Mouse (Mus musculus) CH12.LX (cell line): ENCODE data around the gene Hist1h2ag.

Experiments used
- CHD2 ChIP-seq: IDR thresholded peaks from 2 replicates; pipeline ENCODE4 v1.6.1; 2011; ENCODE audit warnings: low read length, improper control_type of control experiment
- CTCF ChIP-seq, 2 experiments: IDR thresholded peaks in 1 of 2; conservative IDR thresholded peaks in 1 of 2; 2 replicates each; pipeline ENCODE4 v1.5.1; 2011 to 2012; ENCODE audit warnings: low read depth in 2 of 2, low read length in 2 of 2, improper control_type of control experiment in 1 of 2, inconsistent platforms in 1 of 2, mild to moderate bottlenecking in 1 of 2, moderate library complexity in 1 of 2
- EP300 ChIP-seq: IDR thresholded peaks from 2 replicates; pipeline ENCODE4 v1.6.1; 2011; ENCODE audit warnings: low read length, improper control_type of control experiment
- KAT2A ChIP-seq: IDR thresholded peaks from 2 replicates; pipeline ENCODE4 v1.6.1; 2012; ENCODE audit warnings: low read length, improper control_type of control experiment, inconsistent platforms; ENCODE audit not compliant: insufficient replicate concordance
- MAZ ChIP-seq: IDR thresholded peaks from 2 replicates; pipeline ENCODE4 v1.6.1; 2012; ENCODE audit warnings: low read depth, mild to moderate bottlenecking, inconsistent platforms, low read length, improper control_type of control experiment, moderate library complexity
- NELFE ChIP-seq: IDR thresholded peaks from 2 replicates; pipeline ENCODE4 v1.6.1; 2011; ENCODE audit warnings: low read depth, low read length, improper control_type of control experiment
- PAX5 ChIP-seq: IDR thresholded peaks from 2 replicates; pipeline ENCODE4 v1.6.1; 2012; ENCODE audit warnings: low read length, inconsistent platforms, mixed read lengths
- POLR2A ChIP-seq: IDR thresholded peaks from 2 replicates; pipeline ENCODE4 v1.6.1; 2011; ENCODE audit warnings: low read depth, mild to moderate bottlenecking, improper control_type of control experiment, low read length
- POLR2AphosphoS2 ChIP-seq: IDR thresholded peaks from 2 replicates; pipeline ENCODE4 v1.6.1; 2011; ENCODE audit warnings: low read depth, low read length, improper control_type of control experiment
- RCOR1 ChIP-seq: conservative IDR thresholded peaks from 2 replicates; pipeline ENCODE4 v1.6.1; 2012; ENCODE audit warnings: low read depth, mild to moderate bottlenecking, inconsistent platforms, low read length, improper control_type of control experiment
- TCF12 ChIP-seq: IDR thresholded peaks from 2 replicates; pipeline ENCODE4 v1.6.1; 2014; ENCODE audit warnings: low read depth, mild to moderate bottlenecking, inconsistent platforms, low read length, improper control_type of control experiment
- ZMIZ1 ChIP-seq: IDR thresholded peaks from 2 replicates; pipeline ENCODE4 v1.6.1; 2012; ENCODE audit warnings: low read depth, mild to moderate bottlenecking, inconsistent platforms, low read length, improper control_type of control experiment

DNA sequence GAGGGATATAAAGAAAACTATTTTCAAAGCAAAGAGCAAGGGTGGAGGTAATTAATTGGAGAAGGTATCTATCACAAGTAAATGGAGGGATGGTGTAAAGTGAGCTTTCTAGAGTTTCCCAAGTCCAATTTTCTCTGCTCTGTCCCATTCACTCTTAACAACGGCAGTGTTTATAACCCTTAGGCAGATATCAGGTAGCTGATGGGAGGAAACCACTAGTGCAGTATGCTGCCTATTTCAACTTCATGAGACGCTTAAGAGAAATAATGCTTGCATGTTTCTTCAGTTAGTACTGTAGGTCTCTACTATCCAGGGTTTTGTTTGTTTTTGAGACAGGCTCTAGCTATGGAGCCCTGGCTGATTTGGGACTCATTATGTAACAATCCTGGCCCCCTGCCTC lies 5.3 kb downstream of the Hist1h2ag start:
- no peak for TF ChIP-seq MAZ
- TF ChIP-seq EP300 = no peak
- no peak for TF ChIP-seq RCOR1
- no peak for TF ChIP-seq CTCF (conservative IDR thresholded peaks at IDR 0.05 in 1 of 2, IDR thresholded peaks at IDR 0.05 in 1 of 2; ENCODE audit: low read depth in 2 of 2, low read length in 2 of 2)
- no peak for TF ChIP-seq PAX5
- TF ChIP-seq POLR2A = no peak
- no peak for TF ChIP-seq TCF12
- TF ChIP-seq CHD2 = no peak
- no peak for TF ChIP-seq NELFE
- TF ChIP-seq KAT2A = no peak
- no peak for TF ChIP-seq POLR2AphosphoS2
- TF ChIP-seq ZMIZ1 = no peak
